Mouse (Mus musculus): ENCODE data around the gene Cep95. TPM values are rescaled to one million over a fixed set of nuclear protein-coding genes. Genes with fewer than 3 reads are reported as not detected.

The Cep95 gene
- total and polyA plus RNA-seq, 3 experiments, result 3.1 to 39.8 (median 23.8) TPM

DNA sequence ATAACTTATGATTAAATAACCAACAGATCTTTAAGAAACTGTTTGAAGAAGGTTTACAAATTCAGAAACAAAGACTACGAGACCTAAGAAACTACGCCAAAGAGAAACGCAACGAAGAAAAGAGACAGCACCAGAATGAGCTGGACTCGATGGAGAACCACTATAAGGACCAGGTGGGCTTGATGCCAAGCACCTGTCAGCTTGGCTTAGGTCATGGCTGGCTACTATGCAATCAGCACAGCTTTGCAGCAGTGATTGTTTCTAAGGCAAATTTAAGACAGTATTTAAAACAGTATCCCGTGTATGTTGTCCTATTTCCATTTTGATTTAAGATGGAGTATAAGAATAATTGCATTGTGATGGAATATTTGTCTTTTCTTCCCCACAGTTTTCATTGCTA is 28.8 kb downstream of the Cep95 start:
- DNase-seq (ENCODE audit: low spot score) (no peak), ATAC-seq (ENCODE audit: extremely low read depth, insufficient number of reproducible peaks, low FRiP score, poor library complexity, severe bottlenecking) (no peak)
- H3K27me3 ChIP-seq (ENCODE audit: insufficient read depth, low read length), result no peaks in the 10 kb centered on the region
- no peak overlapping the region for H3K4me3 ChIP-seq (ENCODE audit: low read depth, low read length)
- no peak for TF ChIP-seq GATA2 (IDR thresholded peaks at IDR 0.05; ENCODE audit: borderline replicate concordance, low read depth, low read length)
- no peak for TF ChIP-seq POLR2AphosphoS5 (IDR thresholded peaks at IDR 0.05; ENCODE audit: insufficient replicate concordance, low read depth, low read length)
- TF ChIP-seq TAL1 (conservative IDR thresholded peaks at IDR 0.05; ENCODE audit: low read depth, low read length), result no peak
- TF ChIP-seq CTCF (IDR thresholded peaks at IDR 0.05; ENCODE audit: low read depth, low read length), result no peak
- no peak for TF ChIP-seq GATA1 (IDR thresholded peaks at IDR 0.05; ENCODE audit: borderline replicate concordance, low read length)
- peaks cover 91% of the 10 kb centered on the region for H3K36me3 ChIP-seq (replicated peaks)
- H3K9me3 ChIP-seq (replicated peaks), result no peaks in the 10 kb centered on the region
- 0 out of 2 replicates have a peak, but pooled peaks cover 2% of the 10 kb centered on the region for H3K4me1 ChIP-seq (ENCODE audit: insufficient read depth, low read depth, low read length)

GRCm38 (mm10) chr11:106818341-106818740 is 29.3 kb downstream of the Cep95 start:
- Histone ChIP-seq H3K4me1 (ENCODE audit: insufficient read depth, low read depth, low read length) (0 out of 2 replicates have a peak, but pooled peaks cover 2% of the 10 kb centered on the region), H3K27me3 (ENCODE audit: insufficient read depth, low read length) (no peaks in the 10 kb centered on the region), H3K36me3 (replicated peaks) (peaks cover 91% of the 10 kb centered on the region), H3K9me3 (replicated peaks) (no peaks in the 10 kb centered on the region), H3K4me3 (ENCODE audit: low read depth, low read length) (no peak overlapping the region)
- ATAC-seq (ENCODE audit: extremely low read depth, insufficient number of reproducible peaks, low FRiP score, poor library complexity, severe bottlenecking) (no peak), DNase-seq (ENCODE audit: low spot score) (no peak)
- no peak for TF ChIP-seq POLR2AphosphoS5 (IDR thresholded peaks at IDR 0.05; ENCODE audit: insufficient replicate concordance, low read depth, low read length)
- no peak for TF ChIP-seq TAL1 (conservative IDR thresholded peaks at IDR 0.05; ENCODE audit: low read depth, low read length)
- TF ChIP-seq GATA2 (IDR thresholded peaks at IDR 0.05; ENCODE audit: borderline replicate concordance, low read depth, low read length), result no peak
- no peak for TF ChIP-seq CTCF (IDR thresholded peaks at IDR 0.05; ENCODE audit: low read depth, low read length)
- TF ChIP-seq GATA1 (IDR thresholded peaks at IDR 0.05; ENCODE audit: borderline replicate concordance, low read length), result no peak

DNA sequence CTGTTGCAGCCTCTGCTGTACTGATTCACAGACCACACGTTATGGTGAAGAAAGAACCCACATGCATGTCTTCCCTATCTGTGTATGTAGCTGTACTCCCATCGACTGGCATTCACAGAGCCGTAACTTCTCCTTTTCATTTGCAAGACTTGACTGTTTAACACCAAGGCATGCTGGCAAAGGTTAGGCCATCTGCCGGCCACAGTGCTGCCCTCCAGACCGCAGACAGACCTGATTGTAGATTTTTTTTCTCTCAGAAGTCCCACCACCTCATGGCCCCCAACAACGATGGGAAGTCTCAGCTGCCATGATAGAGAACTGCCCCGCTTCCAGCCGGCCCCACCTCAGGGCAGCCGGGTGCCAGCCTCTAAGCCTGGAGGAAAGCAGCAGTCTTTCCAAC is 30.5 kb downstream of the Cep95 start:
- Histone ChIP-seq H3K4me3 (ENCODE audit: low read depth, low read length) (no peak overlapping the region), H3K9me3 (replicated peaks) (no peaks in the 10 kb centered on the region), H3K27me3 (ENCODE audit: insufficient read depth, low read length) (no peaks in the 10 kb centered on the region), H3K4me1 (ENCODE audit: insufficient read depth, low read depth, low read length) (0 out of 2 replicates have a peak, but pooled peaks cover 2% of the 10 kb centered on the region), H3K36me3 (replicated peaks) (peaks cover 88% of the 10 kb centered on the region)
- ATAC-seq (ENCODE audit: extremely low read depth, insufficient number of reproducible peaks, low FRiP score, poor library complexity, severe bottlenecking) (no peak), DNase-seq (ENCODE audit: low spot score) (no peak)
- TF ChIP-seq TAL1 (conservative IDR thresholded peaks at IDR 0.05; ENCODE audit: low read depth, low read length), result no peak
- no peak for TF ChIP-seq GATA2 (IDR thresholded peaks at IDR 0.05; ENCODE audit: borderline replicate concordance, low read depth, low read length)
- TF ChIP-seq POLR2AphosphoS5 (IDR thresholded peaks at IDR 0.05; ENCODE audit: insufficient replicate concordance, low read depth, low read length), result no peak
- TF ChIP-seq GATA1 (IDR thresholded peaks at IDR 0.05; ENCODE audit: borderline replicate concordance, low read length), result no peak
- TF ChIP-seq CTCF (IDR thresholded peaks at IDR 0.05; ENCODE audit: low read depth, low read length), result no peak

GRCm38 (mm10) chr11:106820252-106820651 is 31.2 kb downstream of the Cep95 start:
- Histone ChIP-seq H3K36me3 (replicated peaks) (peaks cover 86% of the 10 kb centered on the region), H3K4me1 (ENCODE audit: insufficient read depth, low read depth, low read length) (0 out of 2 replicates have a peak, but pooled peaks cover 2% of the 10 kb centered on the region), H3K9me3 (replicated peaks) (no peaks in the 10 kb centered on the region), H3K4me3 (ENCODE audit: low read depth, low read length) (no peak overlapping the region), H3K27me3 (ENCODE audit: insufficient read depth, low read length) (no peaks in the 10 kb centered on the region)
- ATAC-seq (ENCODE audit: extremely low read depth, insufficient number of reproducible peaks, low FRiP score, poor library complexity, severe bottlenecking), result no peak
- TF ChIP-seq CTCF (IDR thresholded peaks at IDR 0.05; ENCODE audit: low read depth, low read length) (no peak), GATA2 (IDR thresholded peaks at IDR 0.05; ENCODE audit: borderline replicate concordance, low read depth, low read length) (no peak), POLR2AphosphoS5 (IDR thresholded peaks at IDR 0.05; ENCODE audit: insufficient replicate concordance, low read depth, low read length) (no peak), TAL1 (conservative IDR thresholded peaks at IDR 0.05; ENCODE audit: low read depth, low read length) (no peak), GATA1 (IDR thresholded peaks at IDR 0.05; ENCODE audit: borderline replicate concordance, low read length) (no peak)
- DNase-seq (ENCODE audit: low spot score), result no peak

GRCm38 (mm10) chr11:106820972-106821371 is 31.9 kb downstream of the Cep95 start:
- Histone ChIP-seq H3K4me1 (ENCODE audit: insufficient read depth, low read depth, low read length) (0 out of 2 replicates have a peak, but pooled peaks cover 2% of the 10 kb centered on the region), H3K9me3 (replicated peaks) (no peaks in the 10 kb centered on the region), H3K4me3 (ENCODE audit: low read depth, low read length) (no peak overlapping the region), H3K36me3 (replicated peaks) (peaks cover 78% of the 10 kb centered on the region), H3K27me3 (ENCODE audit: insufficient read depth, low read length) (no peaks in the 10 kb centered on the region)
- no peak for DNase-seq (ENCODE audit: low spot score)
- TF ChIP-seq GATA2 (IDR thresholded peaks at IDR 0.05; ENCODE audit: borderline replicate concordance, low read depth, low read length), result no peak
- no peak for TF ChIP-seq POLR2AphosphoS5 (IDR thresholded peaks at IDR 0.05; ENCODE audit: insufficient replicate concordance, low read depth, low read length)
- no peak for TF ChIP-seq CTCF (IDR thresholded peaks at IDR 0.05; ENCODE audit: low read depth, low read length)
- no peak for TF ChIP-seq TAL1 (conservative IDR thresholded peaks at IDR 0.05; ENCODE audit: low read depth, low read length)
- TF ChIP-seq GATA1 (IDR thresholded peaks at IDR 0.05; ENCODE audit: borderline replicate concordance, low read length), result no peak
- ATAC-seq (ENCODE audit: extremely low read depth, insufficient number of reproducible peaks, low FRiP score, poor library complexity, severe bottlenecking), result no peak

DNA sequence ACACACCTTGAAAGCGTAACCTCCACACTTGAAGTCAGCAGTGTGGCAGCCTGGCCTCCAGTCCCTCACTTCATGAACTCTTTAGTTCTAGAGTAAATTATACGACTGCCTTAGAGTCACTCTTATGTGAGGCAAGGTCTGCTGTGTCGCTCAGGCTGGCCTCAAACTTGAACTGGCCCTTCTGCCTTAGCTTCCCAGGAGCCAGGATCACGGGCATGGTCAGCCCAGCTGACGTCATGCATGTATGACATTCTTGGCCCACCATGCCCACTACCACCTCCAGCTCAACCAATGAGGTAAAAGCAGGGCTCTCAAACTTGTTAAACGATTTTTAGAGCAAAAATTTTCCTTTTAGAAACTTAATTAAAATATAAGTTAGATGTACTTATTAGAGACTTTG is 32.3 kb downstream of the Cep95 start:
- H3K36me3 ChIP-seq (replicated peaks), result peaks cover 76% of the 10 kb centered on the region
- no peaks in the 10 kb centered on the region for H3K27me3 ChIP-seq (ENCODE audit: insufficient read depth, low read length)
- no peak overlapping the region for H3K4me3 ChIP-seq (ENCODE audit: low read depth, low read length)
- 0 out of 2 replicates have a peak, but pooled peaks cover 2% of the 10 kb centered on the region for H3K4me1 ChIP-seq (ENCODE audit: insufficient read depth, low read depth, low read length)
- H3K9me3 ChIP-seq (replicated peaks), result no peaks in the 10 kb centered on the region
- ATAC-seq (ENCODE audit: extremely low read depth, insufficient number of reproducible peaks, low FRiP score, poor library complexity, severe bottlenecking) (no peak), DNase-seq (ENCODE audit: low spot score) (no peak)
- TF ChIP-seq GATA1 (IDR thresholded peaks at IDR 0.05; ENCODE audit: borderline replicate concordance, low read length) (no peak), POLR2AphosphoS5 (IDR thresholded peaks at IDR 0.05; ENCODE audit: insufficient replicate concordance, low read depth, low read length) (no peak), TAL1 (conservative IDR thresholded peaks at IDR 0.05; ENCODE audit: low read depth, low read length) (no peak), CTCF (IDR thresholded peaks at IDR 0.05; ENCODE audit: low read depth, low read length) (no peak), GATA2 (IDR thresholded peaks at IDR 0.05; ENCODE audit: borderline replicate concordance, low read depth, low read length) (no peak)

All from G1E (cell line).